Mouse (Mus musculus): ENCODE measurements at regions not wholly inside any gene's neighbourhood (a gene's known extent, or its start where the extent isn't known, plus 50 kb on each side); places are given as distances from the start of the nearest gene placed in this dataset.

DNA sequence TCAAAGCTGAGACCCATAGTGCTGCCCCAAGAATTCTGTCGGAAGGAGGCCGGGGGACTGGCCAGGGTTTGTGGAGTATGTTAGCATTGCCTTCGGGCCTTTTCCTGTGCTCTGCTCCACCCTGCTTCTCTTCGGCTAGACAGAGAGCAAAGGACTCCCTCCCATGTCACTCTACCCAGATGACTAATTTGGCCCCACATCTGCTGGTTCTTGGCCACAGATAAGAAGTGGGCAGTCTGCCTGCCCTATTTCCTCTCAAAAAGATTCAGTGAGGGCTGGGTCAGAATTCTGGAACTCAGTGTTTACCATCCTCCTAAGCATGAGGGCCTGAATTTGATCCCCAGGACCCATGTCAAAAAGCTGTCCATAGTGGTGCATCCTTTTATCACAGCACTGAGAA, 78.0 kb downstream of the Inhbb start:
- TF ChIP-seq CTCF (IDR thresholded peaks at IDR 0.05; ENCODE audit: extremely low read depth, insufficient read length, insufficient replicate concordance, low read depth, low read length) (no peak), POLR2A (IDR thresholded peaks at IDR 0.05; ENCODE audit: low read depth, low read length) (no peak)
